Mouse (Mus musculus) liver, postnatal 0 days (tissue): Measurements from ENCODE around the gene Paqr5.

Experiments
- CTCF ChIP-seq: sonication (generic); IDR thresholded peaks from 2 replicates; pipeline ENCODE4 v1.5.1; 2016; ENCODE audit warnings: antibody characterized with exemption, low read depth
- EP300 ChIP-seq: IDR thresholded peaks from 2 replicates; pipeline ENCODE4 v1.6.1; 2016; ENCODE audit warnings: antibody characterized with exemption, low read depth, mild to moderate bottlenecking

GRCm38 (mm10) chr9:61971045-61971444 is 55.6 kb downstream of the Paqr5 start:
- no peak for TF ChIP-seq CTCF
- TF ChIP-seq EP300: no peak
